Mouse (Mus musculus): Measurements from ENCODE around the gene Gpr173.

- TF ChIP-seq POLR2A (IDR thresholded peaks at IDR 0.05; ENCODE audit: insufficient read depth, low read length) (no peak), EP300 (IDR thresholded peaks at IDR 0.05; ENCODE audit: insufficient read depth, low read depth, low read length) (no peak), CTCF (IDR thresholded peaks at IDR 0.05; ENCODE audit: low read depth, low read length) (no peak)
Observed at GRCm38 (mm10) chrX:152403251-152403650, 34.7 kb upstream of the Gpr173 start.
